Mouse (Mus musculus) hematopoietic multipotent progenitor cell, adult 10-12 weeks (in vitro differentiated cells): ENCODE data around the gene Krtap3-3. TPM values are rescaled to one million over a fixed set of nuclear protein-coding genes. Genes with fewer than 3 reads are reported as not detected.

Source experiments
- polyA plus RNA-seq: library from polyadenylated mRNA; stranded (reverse); fragments of >175 nt; gene quantifications from 2 replicates; pipeline ENCODE4 v1.2.3, GENCODE M21; 2012; ENCODE audit warnings: low replicate concordance

The Krtap3-3 gene
- polyA plus RNA-seq = not detected in 2 replicates

GRCm38 (mm10) chr11:99550765-99551164, at the start of gene Krtap3-3:
TSS of gene Krtap3-3 (minus strand) at chr11:99550865.

GRCm38 (mm10) chr11:99597742-99598141, 47.1 kb upstream of the Krtap3-3 start, which contains the start of gene Krtap9-3:
TSS of gene Krtap9-3 (minus strand) at chr11:99598105.

GRCm38 (mm10) chr11:99590981-99591380, 40.3 kb upstream of the Krtap3-3 start, which contains the start of gene Krtap1-3:
TSS of gene Krtap1-3 (minus strand) at chr11:99591339.

GRCm38 (mm10) chr11:99583245-99583704, 32.6 kb upstream of the Krtap3-3 start, which contains the start of gene Krtap1-4:
TSS of gene Krtap1-4 (minus strand) at chr11:99583654.

GRCm38 (mm10) chr11:99580636-99581035, 30.0 kb upstream of the Krtap3-3 start, which contains the start of gene Krtap1-5:
TSS of gene Krtap1-5 (minus strand) at chr11:99581016.

GRCm38 (mm10) chr11:99566530-99566929, 15.9 kb upstream of the Krtap3-3 start, which contains the start of gene Krtap3-1:
TSS of gene Krtap3-1 (minus strand) at chr11:99566630.

GRCm38 (mm10) chr11:99559366-99559765, 8.7 kb upstream of the Krtap3-3 start, which contains the start of gene Gm11939:
TSS of gene Gm11939 (minus strand) at chr11:99559466.

GRCm38 (mm10) chr11:99556753-99557152, 6.1 kb upstream of the Krtap3-3 start, which contains the start of gene Krtap3-2:
TSS of gene Krtap3-2 (minus strand) at chr11:99556853.

GRCm38 (mm10) chr11:99521288-99521860, 29.3 kb downstream of the Krtap3-3 start, which contains the start of gene Krt39:
TSS of gene Krt39 (minus strand) at chr11:99521338.

Other genes with a start within 250 kb of the Krtap3-3 start
- gene Krt25, start 227.9 kb downstream of the Krtap3-3 start, polyA plus RNA-seq = not detected in 2 replicates
- gene Krt26, start 212.9 kb downstream of the Krtap3-3 start, polyA plus RNA-seq = not detected in 2 replicates
- gene Krt27, start 199.8 kb downstream of the Krtap3-3 start, polyA plus RNA-seq = not detected in 2 replicates
- gene Krt28, start 176.0 kb downstream of the Krtap3-3 start, polyA plus RNA-seq = not detected in 2 replicates
- gene Krt10, start 161.5 kb downstream of the Krtap3-3 start, polyA plus RNA-seq = 4.0 and 10.0 TPM in 2 replicates
- gene Krt12, start 128.6 kb downstream of the Krtap3-3 start, polyA plus RNA-seq = not detected in 2 replicates
- not detected in 2 replicates for gene Krt20, start 112.7 kb downstream of the Krtap3-3 start, polyA plus RNA-seq
- gene Krt23, start 57.7 kb downstream of the Krtap3-3 start, polyA plus RNA-seq = not detected in 2 replicates
- gene Krt39, start 29.5 kb downstream of the Krtap3-3 start, polyA plus RNA-seq = not detected in 2 replicates
- not detected in 2 replicates for gene Krt40, start 7.7 kb downstream of the Krtap3-3 start, polyA plus RNA-seq
- gene Krtap3-2, start 6.0 kb upstream of the Krtap3-3 start, polyA plus RNA-seq = not detected in 2 replicates
- gene Gm11939, start 8.6 kb upstream of the Krtap3-3 start, polyA plus RNA-seq = not detected in 2 replicates
- gene Krtap3-1, start 15.8 kb upstream of the Krtap3-3 start, polyA plus RNA-seq = not detected in 2 replicates
- not detected in 2 replicates for gene Krtap1-5, start 30.2 kb upstream of the Krtap3-3 start, polyA plus RNA-seq
- gene Krtap1-4, start 32.8 kb upstream of the Krtap3-3 start, polyA plus RNA-seq = not detected in 2 replicates
- gene Krtap1-3, start 40.5 kb upstream of the Krtap3-3 start, polyA plus RNA-seq = not detected in 2 replicates
- not detected in 2 replicates for gene Krtap9-3, start 47.2 kb upstream of the Krtap3-3 start, polyA plus RNA-seq
- gene Gm11938, start 52.4 kb upstream of the Krtap3-3 start, polyA plus RNA-seq = not detected in 2 replicates
- not detected in 2 replicates for gene Gm11937, start 59.3 kb upstream of the Krtap3-3 start, polyA plus RNA-seq
- gene Krtap2-4, start 64.0 kb upstream of the Krtap3-3 start, polyA plus RNA-seq = not detected in 2 replicates
- gene Gm11562, start 69.6 kb upstream of the Krtap3-3 start, polyA plus RNA-seq = not detected in 2 replicates
- gene Krtap4-1, start 77.4 kb upstream of the Krtap3-3 start, polyA plus RNA-seq = not detected in 2 replicates
- not detected in 2 replicates for gene Krtap4-2, start 84.2 kb upstream of the Krtap3-3 start, polyA plus RNA-seq
- gene Krtap4-7, start 93.2 kb upstream of the Krtap3-3 start, polyA plus RNA-seq = not detected in 2 replicates
- not detected in 2 replicates for gene Gm11555, start 99.4 kb upstream of the Krtap3-3 start, polyA plus RNA-seq
- not detected in 2 replicates for gene Gm11563, start 108.1 kb upstream of the Krtap3-3 start, polyA plus RNA-seq
- gene Krtap4-6, start 115.1 kb upstream of the Krtap3-3 start, polyA plus RNA-seq = not detected in 2 replicates
- not detected in 2 replicates for gene Gm14190, start 139.9 kb upstream of the Krtap3-3 start, polyA plus RNA-seq
- not detected in 2 replicates for gene Gm14180, start 183.4 kb upstream of the Krtap3-3 start, polyA plus RNA-seq
- gene Gm11595, start 222.0 kb upstream of the Krtap3-3 start, polyA plus RNA-seq = not detected in 2 replicates
- gene Krtap4-8, start 229.8 kb upstream of the Krtap3-3 start, polyA plus RNA-seq = not detected in 2 replicates
- not detected in 2 replicates for gene Krtap4-9, start 234.3 kb upstream of the Krtap3-3 start, polyA plus RNA-seq
- gene Gm11596, start 242.6 kb upstream of the Krtap3-3 start, polyA plus RNA-seq = not detected in 2 replicates
- gene Gm11569, start 248.1 kb upstream of the Krtap3-3 start, polyA plus RNA-seq = not detected in 2 replicates